Mouse (Mus musculus) testis, adult 2 months (tissue): ENCODE data around the gene Whamm.

ENCODE experiments used
- CTCF ChIP-seq: fragments of 200-500 bp; IDR thresholded peaks from 2 replicates; pipeline ENCODE4 v1.5.1; 2012; ENCODE audit warnings: low read depth, mild to moderate bottlenecking, inconsistent platforms, low read length, moderate library complexity; ENCODE audit not compliant: control insufficient read depth, insufficient read depth, insufficient replicate concordance
- POLR2A ChIP-seq: fragments of 200-500 bp; IDR thresholded peaks from 2 replicates; pipeline ENCODE4 v1.6.1; 2012; ENCODE audit warnings: low read depth, mild to moderate bottlenecking, inconsistent platforms, low read length, moderate library complexity; ENCODE audit not compliant: control insufficient read depth

DNA sequence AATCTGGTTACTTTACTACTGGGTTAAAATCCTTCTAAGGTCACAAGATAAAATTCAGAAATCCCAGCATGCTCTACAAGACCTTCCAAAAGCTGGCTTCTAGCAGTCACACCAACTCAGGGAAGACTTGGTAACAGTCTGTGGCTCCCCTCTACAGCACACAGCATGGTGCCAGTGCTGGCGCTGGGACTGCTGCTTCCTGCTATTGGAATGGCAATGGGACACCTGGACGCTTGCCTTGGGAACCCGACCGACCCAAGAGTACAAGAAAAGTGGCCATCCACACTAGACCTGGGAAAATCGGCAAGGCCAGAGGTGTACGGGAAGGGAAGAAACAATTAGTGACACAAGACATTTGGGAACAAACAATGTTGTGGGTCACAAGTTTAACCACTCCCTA is 61.5 kb downstream of the Whamm start:
- no peak for TF ChIP-seq POLR2A
- no peak for TF ChIP-seq CTCF
